Mouse (Mus musculus): ENCODE results near the gene Relb.

Relb gene

DNA sequence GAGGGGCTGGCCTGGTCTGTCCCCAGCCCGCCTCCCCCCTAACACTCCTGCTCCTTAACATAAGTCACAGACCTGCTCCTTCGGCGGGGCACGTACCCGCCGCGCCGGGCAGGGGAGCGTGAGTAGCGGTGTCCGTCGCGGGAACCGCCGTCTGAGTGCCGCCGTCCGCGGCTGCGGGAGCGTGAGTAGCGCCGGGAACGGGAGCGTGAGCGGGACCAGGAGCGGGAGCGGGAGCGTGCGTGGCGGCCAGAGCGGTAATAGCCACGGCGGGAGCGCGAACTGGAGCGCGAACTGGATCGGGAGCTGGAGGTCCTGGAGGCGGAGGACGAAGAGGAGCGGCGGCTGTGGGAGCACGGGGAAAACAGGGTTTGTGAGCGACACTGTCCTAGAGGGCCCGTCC lies 43.0 kb downstream of the Relb start:
- DNase-seq (ENCODE audit: extremely low spot score, low spot score) = no peak

DNA sequence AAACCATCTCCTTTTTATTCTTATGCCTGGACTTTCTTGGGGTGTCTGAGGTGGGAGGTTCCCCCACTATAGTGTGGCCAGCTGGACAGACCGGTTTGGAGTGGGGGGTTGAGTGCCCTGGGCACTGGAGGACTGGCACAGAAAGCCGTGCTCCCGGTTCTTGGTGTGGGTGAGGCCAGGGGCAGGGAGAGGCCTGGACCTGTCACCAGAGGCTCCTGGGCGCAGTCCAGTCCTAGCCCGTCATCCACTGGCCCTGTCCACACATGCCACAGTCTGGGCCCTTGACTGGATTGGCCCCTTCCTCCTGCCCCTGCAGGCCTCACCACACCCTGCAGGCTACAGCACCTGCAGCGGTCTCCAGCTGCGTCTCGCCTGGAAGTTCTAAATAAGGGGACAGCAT lies 48.6 kb downstream of the Relb start:
- no peak for DNase-seq (ENCODE audit: extremely low spot score, low spot score)

DNA sequence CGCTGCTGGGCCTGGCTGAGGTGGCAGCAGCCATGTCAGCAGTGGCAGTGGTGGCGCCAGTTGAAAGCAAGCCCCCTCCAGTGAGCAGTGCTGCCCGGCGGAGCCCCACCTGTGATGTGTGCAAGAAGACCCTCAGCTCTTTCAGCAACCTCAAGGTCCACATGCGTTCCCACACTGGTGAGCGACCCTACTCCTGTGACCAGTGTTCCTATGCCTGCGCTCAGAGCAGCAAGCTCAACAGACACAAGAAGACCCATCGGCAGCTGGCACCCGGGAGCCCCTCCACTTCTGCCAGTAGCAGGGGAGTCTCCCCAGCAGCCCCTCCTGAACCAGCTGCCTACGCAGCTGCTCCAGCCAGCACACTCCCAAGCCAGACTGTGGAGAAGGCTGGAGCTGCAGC lies 49.5 kb downstream of the Relb start:
- no peak for DNase-seq (ENCODE audit: extremely low spot score, low spot score)

DNA sequence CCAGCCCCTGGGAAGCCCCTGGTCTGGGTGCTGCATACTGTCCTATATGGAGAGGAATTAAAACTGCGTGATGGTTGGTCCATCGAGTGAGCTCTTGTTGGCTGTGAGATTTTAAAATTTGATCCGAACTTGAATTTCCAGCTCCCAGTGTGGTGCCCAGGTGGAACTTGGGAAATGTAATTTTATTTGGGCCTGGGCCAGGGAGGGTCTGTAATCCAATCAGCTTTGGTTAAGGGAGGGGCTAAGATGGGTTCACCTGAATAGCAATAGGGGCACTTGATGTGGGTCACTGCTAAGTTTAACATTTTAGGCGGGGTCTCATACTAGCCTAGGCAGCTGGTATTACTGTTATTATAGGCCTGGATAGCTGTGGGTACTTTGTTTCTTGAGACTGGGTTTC lies 50.8 kb downstream of the Relb start:
- DNase-seq (ENCODE audit: extremely low spot score, low spot score) = no peak

DNA sequence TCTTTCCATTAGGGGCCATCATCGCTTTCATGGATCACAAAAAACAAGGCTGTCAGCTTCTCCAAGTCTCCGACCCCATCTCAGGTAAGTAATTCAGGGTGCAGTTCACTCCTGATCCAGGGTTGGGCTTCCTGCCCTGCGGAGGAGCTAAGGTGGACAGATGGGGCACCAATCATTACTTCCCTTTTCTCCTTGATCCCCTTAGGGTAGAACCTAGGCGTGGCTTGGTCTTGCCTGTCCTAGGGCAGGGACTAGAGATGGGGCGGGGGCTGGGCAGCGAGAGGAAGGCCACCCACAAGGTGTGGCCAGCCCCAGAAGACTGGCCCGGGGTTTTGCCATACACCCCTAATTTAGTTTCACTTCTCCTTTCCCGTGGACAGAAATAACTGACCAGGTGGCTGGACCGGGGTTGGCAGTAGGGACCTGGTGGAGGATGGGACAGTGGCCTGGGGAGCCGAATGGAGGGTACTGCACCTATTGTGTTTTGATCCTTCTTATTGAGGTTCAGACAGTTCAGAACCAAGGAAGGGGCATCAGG lies 51.3 kb downstream of the Relb start:
- no peak for DNase-seq (ENCODE audit: extremely low spot score, low spot score)

DNA sequence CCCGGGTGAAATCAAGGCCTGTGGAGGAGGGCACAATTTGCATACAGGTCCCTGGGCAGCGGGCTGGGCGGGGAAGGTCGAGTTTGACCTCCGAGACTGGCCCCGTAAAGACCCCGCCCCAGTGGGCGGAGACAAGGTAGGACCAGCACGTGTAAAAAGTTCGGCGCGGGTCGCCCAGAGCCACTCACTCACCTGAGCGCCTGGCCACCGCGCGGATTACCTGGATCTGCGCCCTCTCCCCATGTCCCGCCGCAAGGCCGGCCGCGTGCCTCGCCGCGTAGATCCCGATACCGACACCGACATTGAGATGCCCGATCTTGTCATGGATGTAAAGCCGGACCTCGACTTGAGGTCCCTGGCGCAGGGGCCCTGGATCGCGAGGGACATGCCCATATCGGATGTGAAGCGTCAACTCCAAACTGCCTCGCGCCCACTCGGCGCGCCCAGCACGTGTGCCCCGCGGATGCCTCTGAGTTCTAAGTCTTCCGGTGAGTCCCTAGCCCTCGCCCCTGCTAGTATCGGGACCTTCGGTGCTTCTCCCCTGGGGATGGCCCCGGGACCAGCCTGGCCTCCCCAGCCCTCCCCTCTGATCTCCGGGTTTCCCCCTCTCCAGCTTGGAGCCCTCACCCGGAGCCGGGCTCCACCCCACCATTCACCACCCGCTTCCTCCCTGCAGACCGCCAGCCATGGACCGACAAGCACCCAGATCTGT lies 51.9 kb downstream of the Relb start, which contains the start of the genes Zfp296 and Gemin7:
Gene Zfp296, plus strand, starts transcription at position 147 of the 712 bp plus-strand sequence.
Gene Gemin7, minus strand, starts transcription at position 455 of the 712 bp plus-strand sequence.
- peak; percentile 48 for DNase-seq (ENCODE audit: extremely low spot score, low spot score)

DNA sequence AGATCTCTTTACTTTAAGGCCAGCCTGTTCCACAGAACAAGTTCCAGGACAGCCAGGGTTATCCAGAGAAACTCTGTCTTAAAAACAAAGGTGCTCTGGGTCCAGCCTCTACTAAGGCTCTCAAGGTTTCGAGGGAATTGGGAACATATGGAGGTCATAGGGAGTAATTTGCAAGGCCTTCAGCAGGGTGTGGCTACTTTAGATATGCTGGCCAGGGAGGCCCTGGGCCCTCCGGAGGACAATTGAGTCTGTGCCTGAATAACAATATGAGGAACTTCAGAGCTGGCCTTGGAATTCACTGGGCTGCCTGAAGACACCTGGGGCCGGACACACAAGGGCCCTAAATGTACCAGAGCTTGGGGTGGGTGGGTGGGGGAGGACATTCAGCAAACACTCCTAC lies 53.7 kb downstream of the Relb start:
- DNase-seq (ENCODE audit: extremely low spot score, low spot score) = no peak

DNA sequence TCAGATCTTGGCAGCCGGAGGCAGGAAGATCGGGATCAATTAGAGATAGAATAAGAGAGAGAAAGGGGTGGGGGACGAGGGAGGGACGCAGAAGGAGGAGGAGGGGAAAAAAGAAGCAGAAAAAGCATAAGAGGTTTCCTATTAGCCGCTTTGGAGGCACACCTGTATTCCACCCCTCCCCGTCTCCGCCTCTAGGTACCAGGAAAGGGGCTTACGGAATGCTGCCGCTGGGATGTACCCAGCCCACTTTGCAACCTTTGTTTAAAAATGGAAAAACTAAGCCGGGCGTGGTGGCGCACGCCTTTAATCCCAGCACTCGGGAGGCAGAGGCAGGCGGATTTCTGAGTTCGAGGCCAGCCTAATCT lies 55.5 kb downstream of the Relb start:
- no peak for DNase-seq (ENCODE audit: extremely low spot score, low spot score)

DNA sequence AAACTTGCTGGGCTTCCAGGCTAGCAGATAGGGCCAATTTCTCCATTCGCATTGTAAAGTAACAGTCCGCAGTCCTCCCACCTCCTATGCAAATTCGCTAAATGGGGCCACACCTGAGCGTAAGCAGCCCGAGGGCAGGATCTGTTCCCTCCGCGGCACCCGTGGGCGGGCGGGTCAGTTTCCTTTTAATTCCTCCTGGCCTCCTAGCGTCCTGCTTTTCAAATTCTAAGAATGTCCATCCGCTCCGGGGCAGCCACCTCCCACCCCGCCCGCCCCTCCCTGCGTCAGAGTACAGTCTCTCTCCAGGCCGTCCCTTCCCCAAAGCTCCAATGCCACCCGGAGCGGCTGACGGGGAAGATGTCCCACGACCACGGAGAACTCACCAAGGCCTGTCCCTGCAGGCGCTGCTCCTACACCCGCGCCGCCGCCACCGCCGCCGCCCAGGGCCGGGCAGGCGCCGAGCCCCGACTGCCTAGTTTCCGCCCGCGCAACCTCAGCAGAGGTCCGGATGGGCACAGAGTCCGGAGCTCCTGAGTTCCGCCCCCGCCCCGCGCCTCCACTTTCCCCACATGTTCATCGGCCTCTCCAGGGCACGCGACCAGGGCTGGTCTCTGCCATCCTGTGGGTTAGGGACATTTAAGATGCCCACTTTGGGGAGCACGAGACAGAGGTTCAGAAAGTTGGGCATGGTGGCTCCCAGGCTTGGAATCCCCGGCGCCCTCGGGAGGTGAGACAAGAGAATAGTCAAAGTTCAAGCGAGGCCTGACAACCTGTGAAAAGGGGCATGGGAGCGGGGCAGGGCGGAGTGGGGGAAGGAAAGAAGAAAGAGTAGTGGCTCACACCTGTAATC lies 56.1 kb downstream of the Relb start:
- DNase-seq (ENCODE audit: extremely low spot score, low spot score) = peak; percentile 92

DNA sequence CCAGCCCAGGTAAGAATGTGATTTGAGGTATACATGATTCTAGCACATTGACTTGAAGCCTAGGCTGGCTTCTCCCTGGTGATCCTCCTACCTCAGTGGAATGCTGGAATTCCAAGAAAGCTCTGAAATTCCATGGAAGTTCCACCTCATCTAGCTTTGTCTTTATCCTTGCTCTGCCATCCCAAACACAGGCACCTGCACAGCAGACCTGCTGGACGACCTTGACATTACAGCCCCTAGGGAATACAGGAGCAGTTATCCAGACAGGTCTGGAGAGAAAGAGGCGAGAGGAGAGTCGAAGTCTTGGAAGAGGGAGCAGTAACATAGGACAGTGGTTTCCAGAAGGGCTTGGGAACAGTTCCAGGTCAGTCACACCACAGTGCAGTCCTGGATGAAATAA lies 59.6 kb downstream of the Relb start:
- no peak for DNase-seq (ENCODE audit: extremely low spot score, low spot score)

DNA sequence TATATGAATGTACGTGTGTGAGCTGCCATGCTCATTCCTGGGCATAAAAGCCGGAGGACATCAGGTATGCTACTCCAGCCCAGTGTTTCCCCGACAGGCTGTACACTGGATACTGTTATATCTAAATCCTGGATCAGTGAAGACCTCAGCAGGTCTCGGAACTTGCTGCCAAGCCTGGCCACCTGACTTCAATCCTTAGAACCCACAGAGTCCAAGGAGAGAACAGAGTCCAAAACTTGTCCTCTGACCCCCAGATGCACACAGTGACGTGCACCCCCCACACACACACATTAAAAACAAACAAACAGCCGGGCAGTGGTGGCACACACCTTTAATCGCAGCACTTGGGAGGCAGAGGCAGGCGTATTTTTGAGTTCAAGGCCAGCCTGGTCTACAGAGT lies 61.8 kb downstream of the Relb start:
- DNase-seq (ENCODE audit: extremely low spot score, low spot score) = no peak

DNA sequence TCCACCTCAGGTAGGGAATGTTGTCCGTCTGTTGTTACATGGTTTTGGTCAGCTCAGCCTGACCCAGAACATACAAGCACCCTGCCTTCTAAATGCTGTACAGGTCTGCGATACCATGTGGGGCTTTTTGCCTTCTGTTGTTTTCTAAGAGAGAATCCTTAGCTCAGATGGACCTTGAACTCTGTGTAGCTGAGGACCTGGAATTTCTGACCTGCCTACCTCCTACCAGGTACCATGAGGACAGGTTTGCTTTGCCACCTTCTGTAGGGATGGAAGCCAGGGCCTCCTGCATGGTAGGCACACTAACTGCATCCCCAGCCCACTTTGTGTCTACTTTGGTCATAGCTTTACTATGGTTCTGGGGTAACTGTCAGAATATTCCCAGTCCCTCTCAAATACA lies 63.4 kb downstream of the Relb start:
- DNase-seq (ENCODE audit: extremely low spot score, low spot score) = no peak

DNA sequence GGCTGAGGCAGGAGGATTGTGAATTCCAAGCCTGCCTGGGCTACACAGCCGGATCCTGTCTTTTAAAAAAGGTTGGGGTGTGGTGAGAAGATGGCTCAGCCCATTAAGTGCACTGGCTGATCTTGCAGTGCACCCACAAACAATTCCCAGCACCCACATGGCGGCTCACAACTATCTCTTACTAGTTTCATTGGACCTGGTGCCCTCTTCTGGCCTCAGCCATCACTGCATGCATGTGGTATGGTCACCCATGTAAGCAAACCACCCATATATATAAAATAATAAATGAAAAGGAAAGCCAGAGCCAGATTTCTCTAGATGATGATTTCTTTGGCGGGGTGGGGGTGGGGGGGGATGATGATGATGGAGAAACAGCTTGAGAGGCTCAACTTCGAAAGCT lies 64.8 kb downstream of the Relb start:
- DNase-seq (ENCODE audit: extremely low spot score, low spot score) = no peak

DNA sequence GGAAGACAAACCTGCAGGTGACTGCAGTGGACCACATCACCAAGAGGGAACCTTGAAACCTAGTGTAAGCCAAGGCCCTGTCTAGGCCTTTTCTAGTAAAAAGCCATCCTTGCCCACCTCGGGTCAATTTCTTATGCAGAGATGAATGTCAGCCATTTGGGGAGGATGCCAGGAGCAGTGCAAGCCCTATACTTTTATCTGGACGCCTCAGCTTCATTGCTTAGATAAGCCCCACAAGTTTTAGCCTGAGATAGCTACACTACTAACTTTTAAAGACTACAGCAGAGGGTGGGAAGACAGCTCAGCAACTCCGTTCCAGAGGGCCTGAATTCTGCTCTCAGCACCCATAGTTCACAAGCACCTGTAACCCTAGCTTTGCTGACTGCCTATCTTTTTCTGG lies 65.4 kb downstream of the Relb start:
- DNase-seq (ENCODE audit: extremely low spot score, low spot score) = no peak

DNA sequence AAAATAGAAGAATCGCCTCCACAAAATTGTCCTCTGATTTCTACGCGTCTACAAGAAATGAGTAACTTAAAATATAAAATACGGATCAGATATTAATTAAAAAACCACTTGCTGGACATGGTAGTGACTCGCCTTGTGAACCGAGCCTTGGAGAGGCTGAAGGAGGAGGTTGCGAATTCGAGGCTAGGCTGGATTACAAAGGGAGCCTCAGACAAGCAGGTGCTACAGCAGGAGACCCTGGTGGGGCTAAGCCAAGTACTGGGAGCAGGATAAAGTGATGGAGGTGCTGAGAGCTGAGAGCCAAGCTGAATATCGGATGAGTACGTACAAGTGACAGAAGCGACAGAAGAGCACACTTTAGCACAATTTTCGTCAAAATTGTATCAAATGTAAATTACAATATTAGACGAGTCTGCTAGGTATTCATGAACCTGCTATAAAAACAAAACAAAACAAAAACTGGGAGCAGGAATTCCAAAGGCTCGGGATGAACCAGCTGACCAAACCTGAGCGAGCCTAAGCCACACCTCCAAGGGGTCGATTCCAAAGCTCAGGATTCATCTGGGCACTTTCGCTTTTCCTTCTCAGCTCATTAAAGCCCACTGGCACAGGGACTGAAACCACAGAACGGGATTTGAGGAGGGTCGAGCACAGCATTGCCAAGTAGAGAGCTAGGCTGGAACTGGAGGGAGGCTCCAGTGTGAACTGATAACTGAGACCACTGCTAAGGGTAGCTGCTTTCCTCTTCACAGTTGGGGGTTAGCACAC lies 66.4 kb downstream of the Relb start, which contains the start of gene Ppp1r37:
Gene Ppp1r37, minus strand, starts transcription at position 434 of the 768 bp plus-strand sequence.
- DNase-seq (ENCODE audit: extremely low spot score, low spot score) = no peak

DNA sequence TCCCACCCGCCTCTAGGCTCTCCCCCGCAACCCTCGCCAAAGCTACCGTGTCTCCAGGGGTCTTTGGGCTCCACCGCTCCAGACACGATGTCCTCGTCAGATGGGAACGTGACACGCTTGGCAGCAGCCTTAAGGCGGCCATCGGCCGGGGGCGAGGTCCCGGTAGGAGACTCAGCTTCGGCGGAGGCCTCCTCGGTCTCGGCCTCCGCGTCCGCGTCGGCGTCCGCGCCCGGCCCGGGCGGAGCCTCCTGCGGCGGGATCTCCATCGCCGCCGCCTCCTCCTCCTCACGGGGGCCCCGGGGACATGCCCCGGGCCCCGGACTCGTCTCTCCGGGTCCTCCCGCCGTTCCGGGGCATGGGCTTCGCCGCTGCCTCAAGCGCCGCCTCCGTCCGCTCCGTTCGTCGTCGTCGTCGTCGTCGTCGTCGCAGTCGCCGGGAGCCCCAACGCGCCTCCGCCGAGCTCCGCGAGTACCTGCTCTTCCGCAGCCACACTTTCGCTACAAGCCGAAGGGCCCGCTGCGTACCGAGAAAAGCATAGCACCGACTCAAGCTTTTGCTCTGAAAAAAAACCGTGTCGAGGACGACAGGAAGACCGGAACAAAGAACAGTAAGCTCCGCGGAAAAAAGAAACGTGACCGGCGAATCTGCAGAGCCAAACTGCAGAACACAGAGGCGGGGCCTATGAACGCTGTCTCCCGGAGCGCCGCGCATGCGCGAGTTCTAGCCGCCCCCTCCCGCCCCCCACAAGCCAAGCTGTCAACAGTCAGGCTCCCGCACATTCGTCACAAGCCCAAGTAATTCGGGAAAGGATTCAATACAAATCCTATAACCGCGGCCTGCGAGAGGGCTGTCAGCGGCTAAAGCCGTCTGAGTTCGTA lies 67.2 kb downstream of the Relb start:
- peak; percentile 96 for DNase-seq (ENCODE audit: extremely low spot score, low spot score)

DNA sequence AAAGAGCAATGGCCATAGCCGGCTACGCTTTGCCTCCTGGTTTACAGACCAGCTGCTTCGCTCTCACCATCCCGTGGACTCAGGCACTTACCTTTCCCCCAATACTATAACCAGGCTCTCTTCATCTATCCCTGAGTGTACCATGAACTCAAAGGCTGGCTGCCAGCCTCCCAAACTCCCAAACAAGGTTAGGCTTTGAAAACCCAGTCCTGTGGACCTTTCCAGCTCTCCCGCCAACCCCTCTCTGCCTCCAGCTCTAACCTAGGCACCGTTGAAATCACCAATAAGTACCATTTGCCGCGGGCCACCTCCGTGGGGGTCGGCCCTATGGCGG lies 67.8 kb downstream of the Relb start:
- DNase-seq (ENCODE audit: extremely low spot score, low spot score) = no peak

DNA sequence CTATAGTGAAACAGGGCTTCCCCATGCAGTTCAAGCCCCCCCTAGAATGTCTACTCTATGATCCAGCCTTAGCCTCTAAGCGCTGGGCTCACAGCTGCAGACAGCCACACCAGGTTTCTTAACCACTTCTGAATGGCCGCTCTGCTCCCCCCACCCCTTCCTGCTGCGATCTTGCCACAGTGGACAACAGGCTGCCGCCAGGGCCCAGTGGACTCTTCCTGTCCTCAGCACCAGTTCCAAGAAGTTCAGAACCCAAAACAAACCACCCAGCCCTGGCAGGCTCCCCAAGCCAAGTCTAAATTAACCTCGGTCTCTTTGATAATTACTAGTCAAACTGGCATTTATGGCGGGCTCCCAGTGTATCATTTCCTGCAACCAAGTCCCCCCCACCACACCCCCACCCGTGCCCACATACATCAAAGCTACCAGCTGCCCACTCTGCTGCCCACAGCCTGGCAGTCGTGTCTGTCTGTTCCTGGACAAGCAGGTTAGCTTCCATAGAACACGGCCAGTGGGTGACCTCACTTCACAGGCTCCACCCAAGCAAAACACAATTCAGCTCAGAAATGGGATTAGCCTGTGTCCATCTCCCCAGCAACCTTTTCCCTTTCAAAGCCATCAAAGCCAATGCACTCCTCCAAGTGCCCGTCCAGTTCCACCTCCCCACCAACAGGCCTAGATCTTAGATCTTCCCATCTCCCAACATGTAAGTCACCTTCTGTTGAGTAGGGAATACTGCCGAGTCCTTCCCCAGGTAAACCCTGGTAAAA lies 68.6 kb downstream of the Relb start:
- no peak for DNase-seq (ENCODE audit: extremely low spot score, low spot score)

DNA sequence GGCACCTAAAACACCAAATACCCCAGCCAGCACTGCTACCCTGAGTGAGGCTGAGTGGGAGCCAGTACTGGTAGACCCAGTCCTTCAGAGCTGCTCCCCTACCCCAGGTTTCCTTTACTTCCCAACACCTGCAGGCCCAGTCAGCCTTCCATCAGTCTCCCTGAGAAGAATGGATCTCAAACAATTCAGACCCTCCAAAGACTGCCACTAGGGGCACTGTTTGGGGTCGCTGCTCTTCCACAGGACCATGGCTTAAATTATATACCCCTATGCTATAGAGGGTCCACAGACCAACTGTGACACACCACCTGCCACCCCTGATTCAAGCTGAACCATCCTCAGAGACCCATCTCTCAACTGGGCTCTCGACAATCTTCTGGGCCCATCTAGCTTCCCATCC lies 70.3 kb downstream of the Relb start:
- no peak for DNase-seq (ENCODE audit: extremely low spot score, low spot score)
